Mouse (Mus musculus): ENCODE data around the gene Zfp874a.
"Not testable (repeated sequence)": the region's sequence is repeated elsewhere in the genome, so short reads cannot be mapped to it uniquely, and the experiment has no call there.

The Zfp874a gene

GRCm38 (mm10) chr13:67451172-67452020, at the start of gene Zfp874a:
Zfp874a (minus strand) TSS chr13:67451624.
- in situ Hi-C loops (cut with MboI, MseI) = loop anchor here (5.0 kb wide), 1 partner anchor 119 kb away; the partner anchor contains the start of gene Zfp595

- in situ Hi-C loops (cut with MboI, MseI) = loop anchor here (10.0 kb wide), 1 partner anchor 184 kb away; the partner anchor contains the start of gene Zfp738
Measured at GRCm38 (mm10) chr13:67500908-67501307, 49.5 kb upstream of the Zfp874a start.

DNA sequence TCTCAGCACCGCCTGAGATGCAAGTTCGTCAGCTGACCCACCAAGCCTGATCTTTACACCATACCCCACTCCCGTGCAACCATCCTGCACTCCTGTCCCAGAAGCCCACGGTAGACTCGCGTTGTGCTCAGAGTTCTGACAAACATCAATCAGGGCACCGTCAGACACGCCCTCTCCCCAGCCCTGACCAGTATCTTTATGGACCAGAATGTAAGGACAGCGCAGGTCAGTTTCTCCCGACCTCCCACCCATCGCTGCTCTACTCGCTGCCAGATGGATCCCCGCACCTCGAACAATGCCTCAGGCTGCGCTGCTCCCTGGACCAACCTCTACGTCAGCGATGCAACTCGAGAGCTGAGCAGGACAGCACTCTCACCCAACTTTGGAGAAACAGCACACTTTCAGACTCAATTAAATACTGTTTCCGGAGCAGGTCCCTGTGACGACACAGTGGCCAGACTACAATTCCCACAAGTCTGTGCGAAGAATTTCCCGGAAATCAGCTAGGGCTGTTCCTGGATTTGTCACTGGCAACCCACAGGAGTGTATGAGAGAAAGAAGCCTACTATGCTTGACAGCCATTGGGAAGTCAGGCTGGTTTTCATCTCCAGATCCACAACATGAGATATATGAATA, 48.8 kb upstream of the Zfp874a start, which contains the start of gene Zfp58:
Gene Zfp58 (minus strand): TSS at position 472 of the 636 bp plus-strand sequence.
- in situ Hi-C loops (cut with MboI, MseI) = loop anchor here (10.0 kb wide), 1 partner anchor 185 kb away; the partner anchor contains the start of gene Zfp738

GRCm38 (mm10) chr13:67495631-67496030, 44.2 kb upstream of the Zfp874a start:
- in situ Hi-C loops (cut with MboI, MseI) = no loop called here

- in situ Hi-C loops (cut with MboI, MseI) = no loop called here
Measured at GRCm38 (mm10) chr13:67484424-67484811, 33.0 kb upstream of the Zfp874a start.

DNA sequence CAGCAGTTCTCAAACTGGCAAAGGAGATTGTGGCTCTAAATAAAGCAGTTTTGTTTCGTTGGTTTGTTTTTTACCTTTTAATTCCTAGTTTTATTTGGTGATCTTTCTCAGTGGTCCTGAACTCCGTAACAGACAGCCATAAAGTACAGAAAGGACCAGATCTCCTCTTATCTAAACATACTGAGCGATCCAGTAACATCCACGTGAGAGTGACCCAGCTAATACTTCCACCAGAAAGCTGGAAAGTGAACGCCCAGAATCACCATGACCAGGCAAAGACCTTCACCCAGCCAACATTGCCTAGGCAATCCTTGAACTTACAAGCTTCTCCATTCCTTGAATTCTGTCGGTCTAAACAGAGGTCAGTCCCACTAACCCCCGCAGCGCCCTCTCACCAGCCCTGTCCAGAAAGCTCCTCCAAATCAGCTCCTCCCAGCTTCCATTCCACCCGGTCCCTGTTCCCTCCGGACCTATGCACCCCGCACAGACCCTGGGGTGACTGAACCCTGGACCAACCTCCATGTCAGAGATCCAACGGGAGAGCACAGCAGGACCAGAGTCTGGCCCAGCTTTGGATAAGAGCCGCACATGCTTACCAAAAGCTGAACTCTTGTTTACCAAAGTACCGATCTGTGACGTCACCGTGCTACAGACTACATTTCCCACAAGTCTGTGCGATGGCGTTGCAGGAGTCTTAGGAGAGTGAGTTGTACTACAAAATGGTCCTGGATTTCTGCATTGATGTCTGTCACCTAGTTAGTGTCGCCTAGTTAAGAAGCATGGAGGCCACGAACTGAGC, 32.4 kb upstream of the Zfp874a start, which contains the start of gene Zfp874b:
Gene Zfp874b (minus strand): TSS at position 634 of the 799 bp plus-strand sequence.
- in situ Hi-C loops (cut with MboI, MseI) = no loop called here

GRCm38 (mm10) chr13:67481528-67481927, 30.1 kb upstream of the Zfp874a start:
- in situ Hi-C loops (cut with MboI, MseI) = no loop called here

- in situ Hi-C loops (cut with MboI, MseI) = no loop called here
Measured at GRCm38 (mm10) chr13:67469274-67469673, 17.9 kb upstream of the Zfp874a start.

DNA sequence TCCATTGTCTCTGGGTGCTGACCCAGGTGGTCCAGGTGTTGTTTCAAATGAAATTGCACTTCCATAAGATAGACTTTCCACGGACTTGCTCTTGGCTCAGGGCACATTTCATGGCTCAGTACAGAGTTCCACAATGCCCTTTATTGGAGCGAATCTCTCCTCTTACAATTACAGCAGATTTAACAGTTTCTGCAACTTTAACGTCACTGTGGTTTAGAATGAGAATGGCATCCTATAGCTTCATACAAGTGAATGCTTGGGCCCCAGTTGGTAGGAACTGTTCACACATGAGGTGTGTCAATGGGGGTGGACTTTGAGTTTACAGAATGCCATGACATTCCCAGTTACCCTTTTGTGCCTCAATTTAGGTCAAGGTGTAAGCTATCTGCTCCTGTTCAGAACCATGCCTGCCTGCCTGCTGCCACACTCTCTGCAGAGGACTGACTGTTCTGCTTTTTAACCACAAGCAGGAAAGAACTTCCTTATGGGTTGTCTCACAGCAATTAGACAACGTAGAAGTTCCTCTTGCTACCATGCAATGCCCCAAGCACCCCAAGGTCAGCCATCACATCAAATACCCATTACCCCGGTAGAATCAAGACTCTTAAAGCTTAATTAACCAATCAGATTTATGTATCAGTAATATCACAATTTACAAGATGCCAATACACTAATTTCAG, 12.2 kb upstream of the Zfp874a start:
- in situ Hi-C loops (cut with MboI, MseI) = not testable (repeated sequence)

DNA sequence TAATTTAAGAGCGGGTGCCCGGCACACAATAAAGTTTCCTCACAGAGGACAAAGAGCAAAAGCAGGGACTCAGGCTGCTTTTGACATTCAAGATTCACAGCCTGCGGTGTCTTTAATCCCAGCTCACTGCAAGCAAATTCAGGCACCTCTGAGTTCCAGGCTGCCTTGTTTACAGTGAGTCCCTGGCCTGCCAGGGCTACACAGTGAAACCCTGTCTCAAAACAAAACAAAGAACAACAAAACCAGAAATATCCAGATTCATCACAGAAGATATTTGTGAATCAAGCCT, 541 bp upstream of the Zfp874a start:
- in situ Hi-C loops (cut with MboI, MseI) = loop anchor here (5.0 kb wide), 1 partner anchor 120 kb away; the partner anchor contains the start of gene Zfp595

DNA sequence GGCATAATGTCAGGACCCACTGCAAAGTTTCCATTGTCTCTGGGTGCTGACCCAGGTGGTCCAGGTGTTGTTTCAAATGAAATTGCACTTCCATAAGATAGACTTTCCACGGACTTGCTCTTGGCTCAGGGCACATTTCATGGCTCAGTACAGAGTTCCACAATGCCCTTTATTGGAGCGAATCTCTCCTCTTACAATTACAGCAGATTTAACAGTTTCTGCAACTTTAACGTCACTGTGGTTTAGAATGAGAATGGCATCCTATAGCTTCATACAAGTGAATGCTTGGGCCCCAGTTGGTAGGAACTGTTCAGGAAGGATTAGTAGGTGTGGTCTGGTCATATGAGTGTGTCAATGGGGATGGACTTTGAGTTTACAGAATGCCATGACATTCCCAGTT, 14.3 kb downstream of the Zfp874a start:
- in situ Hi-C loops (cut with MboI, MseI) = not testable (repeated sequence)

- in situ Hi-C loops (cut with MboI, MseI) = no loop called here
Measured at GRCm38 (mm10) chr13:67428116-67428515, 23.3 kb downstream of the Zfp874a start.

- in situ Hi-C loops (cut with MboI, MseI) = not testable (repeated sequence)
Measured at GRCm38 (mm10) chr13:67425699-67426098, 25.7 kb downstream of the Zfp874a start.

- in situ Hi-C loops (cut with MboI, MseI) = loop anchor here (25.0 kb wide), 1 partner anchor 1165 kb away; the partner anchor contains the start of genes 1700001L19Rik, Fastkd3 and Mtrr
Measured at GRCm38 (mm10) chr13:67422532-67422931, 28.9 kb downstream of the Zfp874a start.

DNA sequence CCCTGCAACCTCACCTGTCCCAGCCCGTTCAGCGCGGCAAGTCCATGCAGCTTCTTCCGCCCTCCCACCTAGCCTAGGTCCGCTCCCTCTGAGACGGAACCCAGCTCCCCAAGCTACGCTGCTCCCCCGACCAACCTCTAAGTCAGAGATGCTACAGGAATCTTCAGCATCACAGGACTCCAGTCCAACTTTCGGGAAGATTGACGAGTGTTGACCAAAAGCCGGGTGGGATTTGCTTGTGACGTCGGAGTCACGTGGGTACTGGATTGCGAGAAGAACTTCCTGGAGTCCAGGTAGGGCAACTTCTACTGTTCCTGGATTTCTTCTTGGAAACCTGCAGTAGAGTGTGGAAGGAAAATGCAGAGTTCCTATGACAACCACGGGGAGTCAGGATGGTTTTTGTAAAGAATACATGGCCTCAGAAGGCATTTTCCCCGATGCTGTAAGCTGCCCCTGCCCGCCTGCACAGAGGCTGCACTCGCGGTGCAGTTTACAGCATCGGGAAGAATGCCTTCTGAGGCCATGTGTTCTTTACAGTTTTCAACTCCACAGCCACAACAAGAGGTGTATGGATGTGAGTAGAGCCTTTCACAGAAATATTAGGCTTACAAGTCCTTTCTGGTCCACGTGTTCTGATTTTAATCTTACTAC, 30.1 kb downstream of the Zfp874a start, which contains the start of gene Zfp459:
Gene Zfp459 (minus strand): TSS at position 212 of the 651 bp plus-strand sequence.
- in situ Hi-C loops (cut with MboI, MseI) = loop anchor here (25.0 kb wide), 1 partner anchor 1166 kb away; the partner anchor contains the start of genes 1700001L19Rik, Fastkd3 and Mtrr

DNA sequence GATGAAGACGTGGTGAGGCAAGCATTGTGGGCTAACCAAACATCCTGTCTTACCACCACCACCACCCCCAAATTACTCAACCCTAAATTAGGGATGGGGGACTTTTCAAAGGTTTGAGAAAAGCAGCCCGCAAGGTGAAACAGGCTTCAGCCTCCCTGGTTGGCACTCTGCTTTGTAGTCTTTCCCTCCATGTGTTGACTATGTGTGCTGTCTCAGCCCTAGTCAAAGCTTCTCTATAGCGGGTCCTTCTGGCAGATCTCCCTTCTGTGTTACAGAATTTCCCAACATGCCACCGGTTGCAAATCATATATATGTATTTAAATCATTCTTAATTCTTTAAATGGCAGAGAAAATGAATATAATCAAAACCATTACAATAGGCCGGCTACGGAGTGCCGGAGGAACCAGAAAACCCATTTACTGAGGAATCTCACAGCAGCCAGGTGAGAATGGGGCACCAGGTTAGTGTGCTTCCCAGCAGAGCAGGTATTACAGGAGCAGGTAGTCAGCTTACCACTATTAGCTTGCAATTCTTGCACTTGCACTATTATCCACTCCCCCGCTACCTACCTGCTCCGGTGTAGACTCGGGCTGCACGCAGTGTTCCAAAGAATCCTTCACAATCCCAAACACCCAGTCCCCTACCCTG, 30.7 kb downstream of the Zfp874a start:
- in situ Hi-C loops (cut with MboI, MseI) = loop anchor here (25.0 kb wide), 1 partner anchor 1167 kb away; the partner anchor contains the start of genes 1700001L19Rik, Fastkd3 and Mtrr

GRCm38 (mm10) chr13:67416811-67417210, 34.6 kb downstream of the Zfp874a start:
- in situ Hi-C loops (cut with MboI, MseI) = loop anchor here (25.0 kb wide), 1 partner anchor 1170 kb away; the partner anchor contains the start of genes 1700001L19Rik, Fastkd3 and Mtrr

- in situ Hi-C loops (cut with MboI, MseI) = loop anchor here (25.0 kb wide), 1 partner anchor 1172 kb away; the partner anchor contains the start of genes 1700001L19Rik, Fastkd3 and Mtrr
Measured at GRCm38 (mm10) chr13:67415759-67416158, 35.7 kb downstream of the Zfp874a start.

GRCm38 (mm10) chr13:67413634-67414033, 37.8 kb downstream of the Zfp874a start:
- in situ Hi-C loops (cut with MboI, MseI) = loop anchor here (25.0 kb wide), 1 partner anchor 1174 kb away; the partner anchor contains the start of genes 1700001L19Rik, Fastkd3 and Mtrr
